Mouse (Mus musculus) kidney, adult 2 months (tissue): ENCODE measurements at regions not wholly inside any gene's neighbourhood (a gene's known extent, or its start where the extent isn't known, plus 50 kb on each side); places are given as distances from the start of the nearest gene placed in this dataset.

ENCODE experiments used
- CTCF ChIP-seq: fragments of 200-500 bp; conservative IDR thresholded peaks from 2 replicates; pipeline ENCODE4 v1.5.1; 2011; ENCODE audit warnings: low read depth, mild to moderate bottlenecking, control low read depth, low read length, moderate library complexity, mixed read lengths; ENCODE audit not compliant: insufficient read depth, insufficient read length
- POLR2A ChIP-seq: fragments of 200-500 bp; IDR thresholded peaks from one replicate; pipeline ENCODE4 v1.6.1; 2011; ENCODE audit warnings: low read depth, low read length, control low read depth

- no peak for TF ChIP-seq POLR2A
- no peak for TF ChIP-seq CTCF
Measured at GRCm38 (mm10) chr5:139613601-139614000, 70.3 kb downstream of the Uncx start.
